Mouse (Mus musculus) CD4-positive naive resting alpha-beta T cell, adult 57 days (primary cell): ENCODE measurements around the gene Sin3a. TPM values are rescaled to one million over a fixed set of nuclear protein-coding genes. Genes with fewer than 3 reads are reported as not detected.

Experiments
- total RNA-seq: library from RNA; stranded (reverse); gene quantifications from one replicate; pipeline ENCODE4 v1.2.4, GENCODE M21; 2023

The Sin3a gene
- 111 TPM for total RNA-seq

GRCm38 (mm10) chr9:57071801-57072351 lies at the start of gene Sin3a:
Gene Sin3a (plus strand): TSS chr9:57072040.

GRCm38 (mm10) chr9:57130577-57131433 lies 59.0 kb downstream of the Sin3a start, which contains the start of gene Man2c1:
Gene Man2c1 (plus strand): TSS chr9:57130690.

GRCm38 (mm10) chr9:57148144-57148878 lies 76.5 kb downstream of the Sin3a start, which contains the start of gene Neil1:
Gene Neil1 (minus strand): TSS chr9:57148305.

GRCm38 (mm10) chr9:57158013-57158470 lies 86.2 kb downstream of the Sin3a start, which contains the start of gene Commd4:
Gene Commd4 (minus strand): TSS chr9:57158331.

Other genes starting within 250 kb of the Sin3a start
- not detected for gene Odf3l1, start 207.4 kb upstream of the Sin3a start, total RNA-seq
- not detected for gene Cspg4, start 207.0 kb upstream of the Sin3a start, total RNA-seq
- gene Snx33, start 143.7 kb upstream of the Sin3a start, total RNA-seq, result 14.1 TPM
- gene Imp3, start 134.6 kb upstream of the Sin3a start, total RNA-seq, result 88.9 TPM
- 8.1 TPM for gene Snupn, start 121.2 kb upstream of the Sin3a start, total RNA-seq
- 14.0 TPM for gene Ptpn9, start 77.1 kb upstream of the Sin3a start, total RNA-seq
- gene Man2c1, start 58.6 kb downstream of the Sin3a start, total RNA-seq, result 189 TPM
- gene Neil1, start 76.3 kb downstream of the Sin3a start, total RNA-seq, result 34.4 TPM
- gene Commd4, start 86.3 kb downstream of the Sin3a start, total RNA-seq, result 96.9 TPM
- gene Trcg1, start 164.5 kb downstream of the Sin3a start, total RNA-seq, result not detected
- 97.8 TPM for gene 1700017B05Rik, start 190.6 kb downstream of the Sin3a start, total RNA-seq